Mouse (Mus musculus) lung, adult 2 months (tissue): ENCODE results near the gene Pgrmc1.

ENCODE experiments used
- CTCF ChIP-seq: fragments of 200-500 bp; IDR thresholded peaks from 2 replicates; pipeline ENCODE4 v1.5.1; 2011; ENCODE audit warnings: mild to moderate bottlenecking, low read length, control low read depth; ENCODE audit not compliant: insufficient read depth
- POLR2A ChIP-seq: fragments of 200-500 bp; IDR thresholded peaks from 2 replicates; pipeline ENCODE4 v1.6.1; 2011; ENCODE audit warnings: low read depth, mild to moderate bottlenecking, control low read depth, low read length, borderline replicate concordance; ENCODE audit errors: extremely low read depth

- TF ChIP-seq CTCF (no peak), POLR2A (no peak)
These were observed 6.5 kb upstream of the Pgrmc1 start for GRCm38 (mm10) chrX:36591539-36591938.
